Mouse (Mus musculus): Measurements from ENCODE around the gene Pigv.

DNA sequence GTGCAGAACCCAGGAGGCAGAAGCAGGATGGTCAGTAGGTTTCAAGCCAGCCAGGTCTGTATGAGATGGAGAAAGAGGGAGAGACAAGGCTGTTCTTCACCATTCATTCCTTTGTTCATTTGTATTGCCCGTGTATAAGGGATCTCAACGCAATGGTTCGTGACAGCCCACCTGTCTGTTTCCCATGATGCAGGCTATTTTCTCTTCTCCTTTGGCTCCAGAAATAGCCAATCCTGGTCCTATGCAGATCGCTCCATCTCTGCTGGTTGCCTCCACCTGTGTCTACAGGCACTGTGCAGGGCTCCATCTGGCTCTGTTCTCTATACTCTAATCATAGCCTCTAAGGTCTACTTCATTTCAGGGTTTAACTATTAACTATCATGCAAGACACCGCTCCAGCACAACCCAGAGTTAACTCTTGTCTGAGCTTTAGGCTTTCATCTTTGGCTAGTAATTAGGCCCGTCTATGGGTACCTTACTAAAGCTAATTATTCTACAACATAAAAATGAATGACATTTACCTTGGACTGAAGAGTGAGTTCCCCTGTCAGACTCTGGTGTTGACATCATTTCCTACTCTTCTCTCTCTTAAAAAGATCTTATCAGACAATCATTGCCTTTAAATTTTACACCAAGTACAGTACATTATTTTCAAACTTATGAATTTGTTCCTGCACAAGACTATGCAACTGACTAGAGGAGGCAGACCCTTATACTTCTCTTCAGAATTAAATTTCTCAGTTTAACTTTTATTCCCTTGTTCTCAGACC, 39.0 kb upstream of the Pigv start:
- TF ChIP-seq POLR2A (IDR thresholded peaks at IDR 0.05; ENCODE audit: low read depth, low read length) = no peak
- TF ChIP-seq CTCF (conservative IDR thresholded peaks at IDR 0.05; ENCODE audit: insufficient read depth, insufficient read length, low read depth, low read length) = no peak

All from kidney, adult 2 months (tissue).